Mouse (Mus musculus): ENCODE results near the gene Dda1. TPM values are rescaled to one million over a fixed set of nuclear protein-coding genes. Genes with fewer than 3 reads are reported as not detected.
"Not testable (repeated sequence)": the region's sequence is repeated elsewhere in the genome, so short reads cannot be mapped to it uniquely, and the experiment has no call there.

The Dda1 gene
- 10 to 100 TPM; 29.1 to 29.9 TPM for total RNA-seq (2021)

GRCm38 (mm10) chr8:71468916-71469315, at the start of gene Dda1:
TSS of gene Dda1 (plus strand) at chr8:71469199.
- intact Hi-C loops (cut with DNase I) = no loop called here

GRCm38 (mm10) chr8:71422121-71422520, 46.9 kb upstream of the Dda1 start:
- DNase-seq (ENCODE audit: low spot score) = no peak
- intact Hi-C loops (cut with DNase I) = no loop called here

More at GRCm38 (mm10) chr8:71468916-71469315, at the start of gene Dda1:
- DNase-seq (ENCODE audit: low spot score) = peak; percentile 97

- intact Hi-C loops (cut with DNase I) = not testable (repeated sequence)
Observed at GRCm38 (mm10) chr8:71432935-71433334, 36.1 kb upstream of the Dda1 start.

GRCm38 (mm10) chr8:71437041-71437440, 32.0 kb upstream of the Dda1 start:
- no peak for DNase-seq (ENCODE audit: low spot score)
- intact Hi-C loops (cut with DNase I) = no loop called here

More at GRCm38 (mm10) chr8:71432935-71433334, 36.1 kb upstream of the Dda1 start:
- DNase-seq (ENCODE audit: low spot score) = not testable (repeated sequence)

GRCm38 (mm10) chr8:71441404-71441803, 27.6 kb upstream of the Dda1 start:
- no peak for DNase-seq (ENCODE audit: low spot score)
- intact Hi-C loops (cut with DNase I) = loop anchor here (2.0 kb wide), 3 partner anchors 77 to 219 kb away; partner anchors contain the start of gene Fam129c

- no peak for DNase-seq (ENCODE audit: low spot score)
- intact Hi-C loops (cut with DNase I) = no loop called here
Observed at GRCm38 (mm10) chr8:71445096-71445495, 23.9 kb upstream of the Dda1 start.

GRCm38 (mm10) chr8:71451337-71451736, 17.7 kb upstream of the Dda1 start:
- intact Hi-C loops (cut with DNase I) = no loop called here
- no peak for DNase-seq (ENCODE audit: low spot score)

- intact Hi-C loops (cut with DNase I) = no loop called here
- DNase-seq (ENCODE audit: low spot score) = no peak
Observed at GRCm38 (mm10) chr8:71451777-71452176, 17.2 kb upstream of the Dda1 start.

GRCm38 (mm10) chr8:71452669-71453068, 16.3 kb upstream of the Dda1 start:
- DNase-seq (ENCODE audit: low spot score) = no peak
- intact Hi-C loops (cut with DNase I) = no loop called here

- DNase-seq (ENCODE audit: low spot score) = no peak
- intact Hi-C loops (cut with DNase I) = no loop called here
Observed at GRCm38 (mm10) chr8:71454668-71455067, 14.3 kb upstream of the Dda1 start.

- intact Hi-C loops (cut with DNase I) = no loop called here
- no peak for DNase-seq (ENCODE audit: low spot score)
Observed at GRCm38 (mm10) chr8:71456906-71457305, 12.1 kb upstream of the Dda1 start.

- no peak for DNase-seq (ENCODE audit: low spot score)
- intact Hi-C loops (cut with DNase I) = no loop called here
Observed at GRCm38 (mm10) chr8:71457659-71458270, 11.2 kb upstream of the Dda1 start.

GRCm38 (mm10) chr8:71460716-71461115, 8.3 kb upstream of the Dda1 start:
- intact Hi-C loops (cut with DNase I) = loop anchor here (2.0 kb wide), 1 partner anchor 18 kb away; no protein-coding TSS in a partner anchor

GRCm38 (mm10) chr8:71461152-71461840, 7.7 kb upstream of the Dda1 start:
- no peak for DNase-seq (ENCODE audit: low spot score)
- intact Hi-C loops (cut with DNase I) = loop anchor here (2.0 kb wide), 1 partner anchor 18 kb away; no protein-coding TSS in a partner anchor

More at GRCm38 (mm10) chr8:71460716-71461115, 8.3 kb upstream of the Dda1 start:
- DNase-seq (ENCODE audit: low spot score) = no peak

GRCm38 (mm10) chr8:71462191-71462590, 6.8 kb upstream of the Dda1 start:
- intact Hi-C loops (cut with DNase I) = loop anchor here (1.0 kb wide), 1 partner anchor 83 kb away; no protein-coding TSS in a partner anchor
- DNase-seq (ENCODE audit: low spot score) = no peak

GRCm38 (mm10) chr8:71462786-71463185, 6.2 kb upstream of the Dda1 start:
- intact Hi-C loops (cut with DNase I) = loop anchor here (1.0 kb wide), 1 partner anchor 83 kb away; no protein-coding TSS in a partner anchor
- DNase-seq (ENCODE audit: low spot score) = no peak

GRCm38 (mm10) chr8:71463188-71464033, 5.6 kb upstream of the Dda1 start, which contains the start of gene Abhd8:
TSS of gene Abhd8 (minus strand) at chr8:71463655.
- intact Hi-C loops (cut with DNase I) = no loop called here

GRCm38 (mm10) chr8:71464513-71465500, 4.2 kb upstream of the Dda1 start, which contains the start of gene Mrpl34:
TSS of gene Mrpl34 (plus strand) at chr8:71464959.
- intact Hi-C loops (cut with DNase I) = no loop called here
- DNase-seq (ENCODE audit: low spot score) = peak; percentile 98

More at GRCm38 (mm10) chr8:71463188-71464033, 5.6 kb upstream of the Dda1 start, which contains the start of gene Abhd8:
- peak; percentile 96 for DNase-seq (ENCODE audit: low spot score)

GRCm38 (mm10) chr8:71465733-71466132, 3.3 kb upstream of the Dda1 start:
- intact Hi-C loops (cut with DNase I) = no loop called here

More at GRCm38 (mm10) chr8:71465733-71466132, 3.3 kb upstream of the Dda1 start:
- no peak for DNase-seq (ENCODE audit: low spot score)

All from heart, postnatal 25 days (tissue).